Mouse (Mus musculus) myocyte (in vitro differentiated cells): Measurements from ENCODE around the gene Alkbh3. TPM values are rescaled to one million over a fixed set of nuclear protein-coding genes. Genes with fewer than 3 reads are reported as not detected.

ENCODE experiments used
- H3K27me3 ChIP-seq: one replicate; pipeline ENCODE4 v1.6.1; 2011; ENCODE audit not compliant: control insufficient read depth, insufficient read depth, insufficient read length
- H3K36me3 ChIP-seq: one replicate; pipeline ENCODE4 v1.6.1; 2011; ENCODE audit not compliant: control insufficient read depth, insufficient read depth
- H3K4me2 ChIP-seq: one replicate; pipeline ENCODE4 v1.6.1; 2011; ENCODE audit warnings: low read depth, control low read depth
- H3K4me3 ChIP-seq: one replicate; pipeline ENCODE4 v1.5.1; 2011; ENCODE audit warnings: mild to moderate bottlenecking, control low read depth, moderate library complexity
- H3K79me2 ChIP-seq: one replicate; pipeline ENCODE4 v1.6.1; 2011; ENCODE audit not compliant: control insufficient read depth, insufficient read depth
- H3ac ChIP-seq: one replicate; pipeline ENCODE4 v1.6.1; 2011; ENCODE audit not compliant: control insufficient read depth, insufficient read length
- CEBPB ChIP-seq: IDR thresholded peaks from 2 replicates; pipeline ENCODE4 v1.6.1; 2011; ENCODE audit warnings: mild to moderate bottlenecking, moderate library complexity; ENCODE audit not compliant: poor library complexity, insufficient read depth, severe bottlenecking
- E2F4 ChIP-seq: IDR thresholded peaks from one replicate; pipeline ENCODE4 v1.6.1; 2011; ENCODE audit warnings: mild to moderate bottlenecking, control low read depth, moderate library complexity; ENCODE audit not compliant: insufficient read depth
- MAX ChIP-seq: IDR thresholded peaks from one replicate; pipeline ENCODE4 v1.6.1; 2011; ENCODE audit warnings: low read depth, mild to moderate bottlenecking, control low read depth
- MYOD1 ChIP-seq, 3 experiments: IDR thresholded peaks; one replicate each; pipeline ENCODE4 v1.6.1; 2011; ENCODE audit warnings: control low read depth in 2 of 3, low read depth in 2 of 3, mild to moderate bottlenecking in 2 of 3, moderate library complexity in 1 of 3; ENCODE audit not compliant: insufficient read length in 2 of 3, control insufficient read depth in 1 of 3
- MYOG ChIP-seq, 3 experiments: IDR thresholded peaks; one replicate each; pipeline ENCODE4 v1.6.1; 2011; ENCODE audit warnings: control low read depth in 2 of 3, low read depth in 2 of 3, mild to moderate bottlenecking in 2 of 3; ENCODE audit not compliant: insufficient read length in 2 of 3, control insufficient read depth in 1 of 3, insufficient read depth in 1 of 3
- POLR2A ChIP-seq: IDR thresholded peaks from one replicate; pipeline ENCODE4 v1.6.1; 2011; ENCODE audit warnings: low read depth, mild to moderate bottlenecking, control low read depth, moderate library complexity; ENCODE audit not compliant: insufficient read length
- POLR2AphosphoS2 ChIP-seq: IDR thresholded peaks from one replicate; pipeline ENCODE4 v1.6.1; 2011; ENCODE audit warnings: low read depth, control low read depth; ENCODE audit not compliant: insufficient read length
- REST ChIP-seq: IDR thresholded peaks from one replicate; pipeline ENCODE4 v1.6.1; 2011; ENCODE audit warnings: mild to moderate bottlenecking, control low read depth, moderate library complexity; ENCODE audit not compliant: insufficient read depth, insufficient read length
- SRF ChIP-seq: IDR thresholded peaks from one replicate; pipeline ENCODE4 v1.6.1; 2011; ENCODE audit warnings: low read depth; ENCODE audit not compliant: control insufficient read depth, insufficient read length
- TCF12 ChIP-seq: IDR thresholded peaks from one replicate; pipeline ENCODE4 v1.6.1; 2011; ENCODE audit warnings: mild to moderate bottlenecking, control low read depth; ENCODE audit not compliant: poor library complexity, insufficient read depth, severe bottlenecking
- TCF3 ChIP-seq: IDR thresholded peaks from one replicate; pipeline ENCODE4 v1.6.1; 2011; ENCODE audit warnings: low read depth, control low read depth; ENCODE audit not compliant: insufficient read length
- USF1 ChIP-seq: IDR thresholded peaks from one replicate; pipeline ENCODE4 v1.6.1; 2011; ENCODE audit warnings: low read depth, mild to moderate bottlenecking, control low read depth, moderate library complexity
- polyA plus RNA-seq: library from polyadenylated mRNA; unstranded; fragments of >200 nt; fragmentation: generic; extraction: Trizol; gene quantifications from one replicate; pipeline ENCODE4 v1.2.1, GENCODE M21; 2012; ENCODE audit warnings: missing spikeins

Gene Alkbh3
- polyA plus RNA-seq, 1 experiment: 87.8 TPM

DNA sequence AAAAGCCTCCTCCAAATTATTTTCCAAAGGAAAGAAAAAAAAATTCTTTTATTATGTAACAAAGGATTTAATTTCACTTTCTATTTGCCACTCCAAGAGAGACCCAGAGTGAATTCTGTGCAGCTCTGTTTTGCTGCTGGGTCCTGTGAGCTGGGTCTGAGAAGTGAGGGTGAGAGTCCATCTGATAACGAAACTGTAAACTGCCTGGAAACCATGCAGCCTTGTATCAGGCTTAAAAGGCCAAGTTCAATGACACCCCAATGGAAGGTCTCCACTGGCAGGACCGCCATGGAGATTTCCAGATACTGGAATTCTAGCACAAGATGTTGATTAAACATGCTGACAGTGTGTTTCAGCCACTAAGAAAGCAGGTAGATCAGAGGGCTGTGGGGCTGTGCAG lies 33.6 kb upstream of the Alkbh3 start:
- Histone ChIP-seq H3K79me2 (peaks cover 6% of the 10 kb centered on the region), H3K27me3 (no peaks in the 10 kb centered on the region), H3K4me2 (no peak overlapping the region), H3K36me3 (no peaks in the 10 kb centered on the region), H3K4me3 (no peak overlapping the region), H3ac (no peak overlapping the region)
- no peak for TF ChIP-seq SRF
- TF ChIP-seq USF1: no peak
- no peak for TF ChIP-seq TCF12
- TF ChIP-seq REST: no peak

GRCm38 (mm10) chr2:94043662-94044061 lies 33.1 kb upstream of the Alkbh3 start:
- TF ChIP-seq MYOG (IDR thresholded peaks at IDR 0.05; ENCODE audit: control insufficient read depth in 1 of 3, insufficient read depth in 1 of 3, insufficient read length in 2 of 3, low read depth in 2 of 3) (no peak), POLR2A (no peak)
- Histone ChIP-seq H3ac (no peak overlapping the region), H3K36me3 (no peaks in the 10 kb centered on the region), H3K4me2 (no peak overlapping the region), H3K4me3 (no peak overlapping the region), H3K27me3 (no peaks in the 10 kb centered on the region), H3K79me2 (peaks cover 6% of the 10 kb centered on the region)

DNA sequence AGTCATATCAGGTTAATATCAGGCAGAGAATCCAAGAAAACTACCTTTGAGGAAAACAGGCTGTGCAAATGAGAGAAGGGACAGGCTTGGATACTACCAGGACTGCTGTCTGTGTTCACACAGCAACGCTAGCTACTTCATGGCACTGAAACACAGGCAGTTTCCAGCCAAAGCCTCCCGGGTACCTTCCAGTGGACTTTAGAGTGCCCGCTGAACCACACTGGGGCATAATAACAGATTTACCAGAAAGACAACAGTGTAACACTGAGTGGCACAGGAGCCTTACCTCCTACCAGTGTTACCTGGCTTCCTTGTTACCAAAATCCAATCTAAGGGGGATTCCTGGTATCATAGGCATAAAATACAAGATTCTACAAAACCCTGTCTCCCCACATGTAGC lies 31.9 kb upstream of the Alkbh3 start:
- no peak overlapping the region for H3K4me3 ChIP-seq
- H3ac ChIP-seq: no peak overlapping the region
- no peaks in the 10 kb centered on the region for H3K27me3 ChIP-seq
- H3K4me2 ChIP-seq: no peak overlapping the region
- no peaks in the 10 kb centered on the region for H3K36me3 ChIP-seq
- H3K79me2 ChIP-seq: peaks cover 6% of the 10 kb centered on the region
- TF ChIP-seq REST: no peak
- TF ChIP-seq MAX: no peak
- TF ChIP-seq E2F4: no peak
- no peak for TF ChIP-seq SRF
- TF ChIP-seq CEBPB: no peak
- no peak for TF ChIP-seq POLR2A
- TF ChIP-seq MYOD1 (IDR thresholded peaks at IDR 0.05; ENCODE audit: control insufficient read depth in 1 of 3, insufficient read length in 2 of 3, low read depth in 2 of 3): no peak
- no peak for TF ChIP-seq POLR2AphosphoS2
- TF ChIP-seq USF1: no peak
- no peak for TF ChIP-seq TCF3
- TF ChIP-seq MYOG (IDR thresholded peaks at IDR 0.05; ENCODE audit: control insufficient read depth in 1 of 3, insufficient read depth in 1 of 3, insufficient read length in 2 of 3, low read depth in 2 of 3): no peak

DNA sequence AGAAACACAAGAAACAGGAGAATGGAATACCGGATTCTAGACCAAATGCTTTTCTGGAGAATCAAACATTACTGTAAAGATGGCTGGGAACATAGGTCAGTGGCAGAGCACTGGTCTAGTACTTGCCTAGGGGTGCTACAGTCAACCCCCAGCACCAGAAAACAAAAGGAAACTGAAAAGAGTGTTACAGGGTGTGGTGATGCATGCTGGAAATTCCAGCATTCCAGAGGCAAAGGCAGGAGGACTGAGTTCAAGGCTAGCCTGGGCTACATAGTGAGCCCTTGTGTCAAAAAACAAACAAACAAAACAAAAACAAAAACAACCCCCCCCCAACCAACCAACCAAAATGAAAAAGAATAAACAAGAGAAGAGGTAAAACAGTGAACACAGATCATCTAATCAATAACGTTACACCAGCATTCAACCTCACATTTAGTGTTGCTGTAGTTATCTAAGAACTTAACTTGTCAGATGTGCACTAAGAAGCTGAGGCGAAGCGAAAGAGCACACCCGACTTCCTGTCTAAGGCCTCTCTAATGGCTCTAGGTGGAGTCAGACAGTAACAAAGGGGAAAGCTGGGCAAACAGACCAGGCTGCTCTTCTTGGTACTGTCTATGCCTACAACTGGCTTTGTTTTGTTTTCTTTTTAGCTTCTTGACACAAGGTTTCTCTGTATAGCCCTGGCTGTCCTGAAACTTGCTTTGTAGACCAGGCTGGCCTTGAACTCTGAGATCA lies 30.0 kb upstream of the Alkbh3 start:
- Histone ChIP-seq H3K27me3 (no peaks in the 10 kb centered on the region), H3K4me3 (no peak overlapping the region), H3ac (no peak overlapping the region), H3K79me2 (peaks cover 6% of the 10 kb centered on the region), H3K4me2 (no peak overlapping the region), H3K36me3 (no peaks in the 10 kb centered on the region)
- no peak for TF ChIP-seq CEBPB
- no peak for TF ChIP-seq POLR2AphosphoS2
- no peak for TF ChIP-seq REST

DNA sequence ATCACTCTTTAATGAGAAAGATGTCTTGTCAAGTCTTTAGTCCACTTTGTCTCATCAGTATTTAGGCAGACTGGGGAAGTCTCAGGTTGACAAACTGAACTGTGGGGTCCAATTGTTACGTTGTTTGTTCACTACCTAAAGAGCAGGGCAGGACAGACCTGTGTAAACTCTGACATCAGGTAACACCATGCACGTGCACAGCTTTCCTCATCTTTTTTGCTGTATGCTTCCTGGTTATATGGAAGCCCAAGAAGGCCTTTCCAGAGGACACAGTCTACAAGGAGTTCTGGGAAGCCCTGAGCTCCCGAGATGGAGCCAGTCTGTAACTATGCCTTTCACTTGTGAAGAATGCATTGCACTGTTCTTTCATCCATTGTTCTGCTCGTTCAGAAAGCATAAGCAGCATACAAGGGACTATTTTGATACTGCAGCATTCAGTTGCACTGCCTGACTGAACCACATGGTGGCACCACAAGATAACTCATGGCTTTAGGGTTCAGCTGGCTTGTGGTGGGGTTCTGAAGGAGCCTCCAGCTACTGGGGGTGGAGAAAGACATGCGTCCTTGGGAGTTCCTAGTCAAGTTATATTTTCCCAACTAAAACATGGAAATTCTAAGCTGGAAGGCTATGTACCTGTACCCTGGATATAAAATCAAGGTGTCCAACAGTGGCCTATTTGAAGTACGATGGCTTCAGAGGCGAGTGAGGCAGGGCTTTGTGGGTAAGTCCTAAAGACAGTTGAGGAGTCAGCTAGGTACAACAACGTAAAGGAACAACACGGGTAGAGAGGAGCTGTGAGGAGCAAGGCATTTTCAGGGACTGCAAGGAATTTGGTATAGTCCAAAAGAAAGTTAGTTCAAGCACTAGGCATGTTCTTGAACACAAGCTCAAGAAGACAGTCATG lies 25.1 kb upstream of the Alkbh3 start:
- no peak overlapping the region for H3K4me2 ChIP-seq
- H3K27me3 ChIP-seq: no peaks in the 10 kb centered on the region
- peaks cover 15% of the 10 kb centered on the region for H3K36me3 ChIP-seq
- no peak overlapping the region for H3ac ChIP-seq
- H3K79me2 ChIP-seq: no peaks in the 10 kb centered on the region
- no peak overlapping the region for H3K4me3 ChIP-seq
- TF ChIP-seq USF1: no peak
- TF ChIP-seq TCF12: no peak
- TF ChIP-seq SRF: no peak
- TF ChIP-seq TCF3: no peak
- TF ChIP-seq E2F4: no peak
- no peak for TF ChIP-seq POLR2A
- TF ChIP-seq CEBPB: no peak
- TF ChIP-seq REST: no peak
- TF ChIP-seq MYOD1 (IDR thresholded peaks at IDR 0.05; ENCODE audit: control insufficient read depth in 1 of 3, insufficient read length in 2 of 3, low read depth in 2 of 3): no peak
- TF ChIP-seq MAX: no peak
